Mouse (Mus musculus): ENCODE measurements around the gene Carm1. TPM values are rescaled to one million over a fixed set of nuclear protein-coding genes. Genes with fewer than 3 reads are reported as not detected.
"Not testable (repeated sequence)": the region's sequence is repeated elsewhere in the genome, so short reads cannot be mapped to it uniquely, and the experiment has no call there.

Gene Carm1
- polyA plus RNA-seq, 1 experiment from 2014 or later, result 71.9 TPM

- under 1% methylated on average over 30 of the region's 30 CpGs for WGBS
- peaks cover 34% of the 10 kb centered on the region for H3K4me1 ChIP-seq (replicated peaks)
- peak within 1 kb of the TSS; percentile 99 for H3K4me3 ChIP-seq
- no peaks in the 10 kb centered on the region for H3K9me3 ChIP-seq
- peaks cover 66% of the 10 kb centered on the region for H3K36me3 ChIP-seq
- H3K27me3 ChIP-seq (ENCODE audit: insufficient read depth, poor library complexity, severe bottlenecking), result no peaks in the 10 kb centered on the region
- H3K27ac ChIP-seq, result peak within 1 kb of the TSS; percentile 90
- DNase-seq (ENCODE audit: low spot score), result peak; percentile 92
Measured at GRCm38 (mm10) chr9:21592703-21593121, 46.0 kb downstream of the Carm1 start, which contains the start of the genes Timm29 and Yipf2. Gene Timm29, plus strand, starts transcription at chr9:21592722. Gene Yipf2, minus strand, starts transcription at chr9:21592828.

GRCm38 (mm10) chr9:21593122-21593721, 46.5 kb downstream of the Carm1 start:
- H3K27me3 ChIP-seq (ENCODE audit: insufficient read depth, poor library complexity, severe bottlenecking), result no peaks in the 10 kb centered on the region
- peaks cover 61% of the 10 kb centered on the region for H3K36me3 ChIP-seq
- no peaks in the 10 kb centered on the region for H3K9me3 ChIP-seq
- 3% methylated on average over 69 of the region's 69 CpGs for WGBS
- H3K4me1 ChIP-seq (replicated peaks), result peaks cover 34% of the 10 kb centered on the region
- DNase-seq (ENCODE audit: low spot score), result no peak
- peak overlapping the region; percentile 99 for H3K4me3 ChIP-seq
- H3K27ac ChIP-seq, result peak overlapping the region; percentile 90

- 93% methylated on average over 8 of the region's 8 CpGs for WGBS
- not testable (repeated sequence) for H3K27ac ChIP-seq; DNase-seq (ENCODE audit: low spot score); H3K27me3 ChIP-seq (ENCODE audit: insufficient read depth, poor library complexity, severe bottlenecking); H3K9me3 ChIP-seq
- peak overlapping the region; percentile 99; the same call in 1 of the 2 replicates for H3K4me3 ChIP-seq
- H3K4me1 ChIP-seq (replicated peaks), result peaks cover 34% of the 10 kb centered on the region
- H3K36me3 ChIP-seq, result peaks cover 50% of the 10 kb centered on the region
Measured at GRCm38 (mm10) chr9:21594350-21594749, 47.7 kb downstream of the Carm1 start.

GRCm38 (mm10) chr9:21594838-21595237, 48.1 kb downstream of the Carm1 start:
- H3K27me3 ChIP-seq (ENCODE audit: insufficient read depth, poor library complexity, severe bottlenecking), result no peaks in the 10 kb centered on the region
- 94% methylated on average over 2 of the region's 2 CpGs for WGBS

GRCm38 (mm10) chr9:21598198-21598597, 51.5 kb downstream of the Carm1 start:
- DNase-seq (ENCODE audit: low spot score), result no peak
- H3K9me3 ChIP-seq, result no peaks in the 10 kb centered on the region
- WGBS, result 42% methylated on average over 2 of the region's 2 CpGs
- peaks cover 29% of the 10 kb centered on the region for H3K36me3 ChIP-seq
- no peak overlapping the region for H3K4me3 ChIP-seq
- peaks cover 17% of the 10 kb centered on the region for H3K4me1 ChIP-seq (replicated peaks)
- H3K27ac ChIP-seq, result no peak overlapping the region
- H3K27me3 ChIP-seq (ENCODE audit: insufficient read depth, poor library complexity, severe bottlenecking), result no peaks in the 10 kb centered on the region

More at GRCm38 (mm10) chr9:21594838-21595237, 48.1 kb downstream of the Carm1 start:
- Histone ChIP-seq H3K4me1 (replicated peaks) (peaks cover 34% of the 10 kb centered on the region), H3K9me3 (no peaks in the 10 kb centered on the region), H3K36me3 (peaks cover 45% of the 10 kb centered on the region), H3K4me3 (no peak overlapping the region), H3K27ac (no peak overlapping the region)
- DNase-seq (ENCODE audit: low spot score), result no peak

- peaks cover 18% of the 10 kb centered on the region for H3K36me3 ChIP-seq
- no peaks in the 10 kb centered on the region for H3K27me3 ChIP-seq (ENCODE audit: insufficient read depth, poor library complexity, severe bottlenecking)
- DNase-seq (ENCODE audit: low spot score), result no peak
- no peak overlapping the region for H3K4me3 ChIP-seq
- no peaks in the 10 kb centered on the region for H3K4me1 ChIP-seq (replicated peaks)
- no peak overlapping the region for H3K27ac ChIP-seq
- no peaks in the 10 kb centered on the region for H3K9me3 ChIP-seq
- 78% methylated on average over 3 of the region's 3 CpGs for WGBS
Measured at GRCm38 (mm10) chr9:21600186-21600585, 53.5 kb downstream of the Carm1 start.

GRCm38 (mm10) chr9:21601073-21601472, 54.4 kb downstream of the Carm1 start:
- Histone ChIP-seq H3K9me3 (no peaks in the 10 kb centered on the region), H3K27me3 (ENCODE audit: insufficient read depth, poor library complexity, severe bottlenecking) (no peaks in the 10 kb centered on the region), H3K36me3 (peaks cover 9% of the 10 kb centered on the region), H3K27ac (no peak overlapping the region), H3K4me1 (replicated peaks) (no peaks in the 10 kb centered on the region), H3K4me3 (no peak overlapping the region)
- no peak for DNase-seq (ENCODE audit: low spot score)
- WGBS, result 89% methylated on average over 2 of the region's 2 CpGs

- 48% methylated on average over 10 of the region's 10 CpGs for WGBS
- Histone ChIP-seq H3K27ac (no peak overlapping the region), H3K4me1 (replicated peaks) (no peaks in the 10 kb centered on the region), H3K27me3 (ENCODE audit: insufficient read depth, poor library complexity, severe bottlenecking) (no peaks in the 10 kb centered on the region), H3K36me3 (peaks cover 2% of the 10 kb centered on the region; the same call in 1 of the 2 replicates), H3K9me3 (no peaks in the 10 kb centered on the region), H3K4me3 (no peak overlapping the region)
- peak; percentile 67 for DNase-seq (ENCODE audit: low spot score)
Measured at GRCm38 (mm10) chr9:21601722-21602399, 55.2 kb downstream of the Carm1 start.

- WGBS, result 77% methylated on average over 5 of the region's 5 CpGs
- Histone ChIP-seq H3K9me3 (no peaks in the 10 kb centered on the region), H3K27ac (no peak overlapping the region), H3K4me1 (replicated peaks) (no peaks in the 10 kb centered on the region), H3K27me3 (ENCODE audit: insufficient read depth, poor library complexity, severe bottlenecking) (no peaks in the 10 kb centered on the region), H3K36me3 (no peaks in the 10 kb centered on the region), H3K4me3 (no peak overlapping the region)
- DNase-seq (ENCODE audit: low spot score), result no peak
Measured at GRCm38 (mm10) chr9:21604119-21604518, 57.4 kb downstream of the Carm1 start.

GRCm38 (mm10) chr9:21605865-21606264, 59.2 kb downstream of the Carm1 start:
- H3K9me3 ChIP-seq, result no peaks in the 10 kb centered on the region
- 76% methylated on average over 5 of the region's 5 CpGs for WGBS
- no peak overlapping the region for H3K4me3 ChIP-seq
- H3K27me3 ChIP-seq (ENCODE audit: insufficient read depth, poor library complexity, severe bottlenecking), result no peaks in the 10 kb centered on the region
- no peaks in the 10 kb centered on the region for H3K4me1 ChIP-seq (replicated peaks)
- no peaks in the 10 kb centered on the region for H3K36me3 ChIP-seq
- no peak overlapping the region for H3K27ac ChIP-seq
- DNase-seq (ENCODE audit: low spot score), result no peak

GRCm38 (mm10) chr9:21606648-21607047, 60.0 kb downstream of the Carm1 start:
- 91% methylated on average over 1 of the region's 1 CpGs for WGBS
- no peaks in the 10 kb centered on the region for H3K27me3 ChIP-seq (ENCODE audit: insufficient read depth, poor library complexity, severe bottlenecking)
- H3K4me3 ChIP-seq, result no peak overlapping the region
- no peak overlapping the region for H3K27ac ChIP-seq
- no peaks in the 10 kb centered on the region for H3K9me3 ChIP-seq
- H3K36me3 ChIP-seq, result no peaks in the 10 kb centered on the region
- no peak for DNase-seq (ENCODE audit: low spot score)
- no peaks in the 10 kb centered on the region for H3K4me1 ChIP-seq (replicated peaks)

GRCm38 (mm10) chr9:21609861-21610260, 63.2 kb downstream of the Carm1 start:
- no peaks in the 10 kb centered on the region for H3K27me3 ChIP-seq (ENCODE audit: insufficient read depth, poor library complexity, severe bottlenecking)
- H3K4me3 ChIP-seq, result no peak overlapping the region
- no peak for DNase-seq (ENCODE audit: low spot score)
- no peaks in the 10 kb centered on the region for H3K9me3 ChIP-seq
- 0 out of 2 replicates have a peak, but pooled peaks cover 3% of the 10 kb centered on the region for H3K4me1 ChIP-seq (replicated peaks)
- WGBS, result 82% methylated on average over 1 of the region's 1 CpGs
- H3K27ac ChIP-seq, result no peak overlapping the region
- H3K36me3 ChIP-seq, result no peaks in the 10 kb centered on the region

GRCm38 (mm10) chr9:21614864-21615616, 68.3 kb downstream of the Carm1 start:
- peak overlapping the region; percentile 99 for H3K27ac ChIP-seq
- peaks cover 19% of the 10 kb centered on the region for H3K36me3 ChIP-seq
- WGBS, result 81% methylated on average over 15 of the region's 15 CpGs
- no peaks in the 10 kb centered on the region for H3K9me3 ChIP-seq
- no peaks in the 10 kb centered on the region for H3K27me3 ChIP-seq (ENCODE audit: insufficient read depth, poor library complexity, severe bottlenecking)
- H3K4me1 ChIP-seq (replicated peaks), result peaks cover 25% of the 10 kb centered on the region
- DNase-seq (ENCODE audit: low spot score), result no peak
- peak overlapping the region; percentile 75 for H3K4me3 ChIP-seq
